Mouse (Mus musculus): ENCODE data around the gene Baiap2l2. TPM values are rescaled to one million over a fixed set of nuclear protein-coding genes. Genes with fewer than 3 reads are reported as not detected.

Baiap2l2 gene
- total RNA-seq, 2 experiments from 2014 or later, result 0.78 to 2.4 TPM

GRCm38 (mm10) chr15:79265384-79265783 is 20.0 kb downstream of the Baiap2l2 start:
- DNase-seq (ENCODE audit: low spot score), result no peak
- intact Hi-C loops (cut with DNase I), result no loop called here

DNA sequence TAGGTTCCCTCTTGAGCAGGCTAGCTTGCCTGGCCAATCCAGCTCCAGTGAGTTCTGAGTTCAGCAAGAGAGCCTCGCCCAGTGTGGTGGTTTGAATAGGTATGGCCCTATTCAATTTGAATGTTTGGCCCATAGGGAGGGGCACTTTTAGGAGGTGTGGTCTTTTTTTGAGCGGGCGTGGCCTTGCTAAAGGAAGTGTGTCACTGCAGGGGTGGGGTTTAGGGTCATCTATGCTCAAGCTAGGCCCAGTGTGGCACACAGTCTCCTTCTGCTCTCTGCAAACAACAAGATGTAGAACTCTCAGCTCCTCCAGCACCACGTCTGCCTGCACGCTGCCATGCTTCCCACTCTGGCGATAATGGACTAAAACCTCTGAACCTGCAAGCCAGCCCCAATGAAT is 21.6 kb downstream of the Baiap2l2 start:
- intact Hi-C loops (cut with DNase I), result no loop called here
- no peak for DNase-seq (ENCODE audit: low spot score)

DNA sequence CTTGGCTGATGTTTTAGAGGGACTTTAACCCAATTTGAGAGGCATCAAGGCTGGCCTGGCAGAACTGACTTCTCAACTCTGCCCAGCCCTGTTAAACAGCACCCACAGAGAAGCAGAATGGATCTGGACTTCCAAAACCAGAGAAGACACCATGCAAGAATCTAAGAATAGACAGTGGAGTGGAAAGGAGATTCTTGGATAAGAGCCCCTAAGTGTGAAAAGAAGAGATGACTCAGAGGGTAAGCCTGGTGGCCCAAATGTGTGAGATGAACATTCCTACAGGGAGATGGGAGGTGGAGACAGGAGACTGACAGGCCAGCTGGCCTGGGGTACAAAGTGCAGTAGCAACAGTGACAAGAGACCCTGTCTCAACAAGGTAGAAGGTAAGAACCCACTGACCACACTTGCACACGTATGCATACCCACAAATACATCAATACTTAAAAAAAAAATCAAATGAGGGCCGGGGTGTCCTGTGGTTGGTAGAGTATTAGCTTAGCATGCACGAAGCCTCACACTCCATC is 22.5 kb downstream of the Baiap2l2 start:
- no peak for DNase-seq (ENCODE audit: low spot score)
- intact Hi-C loops (cut with DNase I), result no loop called here

DNA sequence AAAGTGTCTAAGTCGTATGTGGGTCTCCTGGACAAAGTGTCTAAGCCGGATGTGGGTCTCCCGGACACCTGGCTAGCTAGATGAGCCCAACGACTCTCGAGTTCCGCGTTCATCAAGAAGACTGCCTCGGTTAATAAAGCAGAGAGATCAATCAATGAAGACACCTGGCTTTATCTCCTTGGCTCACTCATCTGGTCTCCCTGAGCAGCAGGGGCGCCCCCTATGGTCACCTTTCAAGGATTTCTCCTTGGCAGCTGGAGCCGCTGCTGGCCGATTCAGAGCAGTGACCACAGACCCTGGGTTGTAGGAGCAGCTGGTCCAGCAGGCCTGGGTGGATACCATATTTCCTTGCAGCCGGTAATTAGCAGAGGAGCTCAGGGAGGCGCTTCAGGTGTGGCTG is 23.0 kb downstream of the Baiap2l2 start:
- intact Hi-C loops (cut with DNase I), result no loop called here
- DNase-seq (ENCODE audit: low spot score), result no peak

DNA sequence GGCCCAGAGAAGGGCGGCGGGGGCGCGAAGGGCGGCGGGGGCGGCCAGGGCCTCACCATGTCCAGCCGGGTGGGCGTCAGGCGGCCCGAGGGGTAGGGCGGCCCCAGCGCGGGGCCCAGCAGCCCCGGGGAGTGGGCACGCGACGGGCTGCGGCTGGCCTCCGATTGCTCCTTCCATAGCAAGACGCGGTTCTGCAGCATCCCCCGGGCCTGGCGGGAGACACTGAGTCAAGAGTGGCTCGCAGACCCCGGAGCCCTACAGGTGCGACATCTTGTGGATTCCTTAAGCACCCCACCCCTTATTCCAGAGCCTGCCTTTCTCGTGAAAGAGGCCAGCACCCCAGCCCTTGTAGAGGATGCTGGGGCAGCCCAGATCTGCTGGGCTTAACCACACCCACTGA is 23.6 kb downstream of the Baiap2l2 start:
- intact Hi-C loops (cut with DNase I), result no loop called here
- DNase-seq (ENCODE audit: low spot score), result no peak

- intact Hi-C loops (cut with DNase I), result no loop called here
- no peak for DNase-seq (ENCODE audit: low spot score)
These were observed 24.1 kb downstream of the Baiap2l2 start for GRCm38 (mm10) chr15:79261095-79261725.

- intact Hi-C loops (cut with DNase I), result no loop called here
- no peak for DNase-seq (ENCODE audit: low spot score)
These were observed 26.8 kb downstream of the Baiap2l2 start for GRCm38 (mm10) chr15:79258521-79258920.

GRCm38 (mm10) chr15:79254661-79255060 is 30.7 kb downstream of the Baiap2l2 start, which contains the start of gene Slc16a8:
Gene Slc16a8, minus strand, starts transcription at chr15:79254761.
- intact Hi-C loops (cut with DNase I), result no loop called here

GRCm38 (mm10) chr15:79252580-79252979 is 32.8 kb downstream of the Baiap2l2 start:
- DNase-seq (ENCODE audit: low spot score), result no peak
- intact Hi-C loops (cut with DNase I), result no loop called here

More at GRCm38 (mm10) chr15:79254661-79255060, 30.7 kb downstream of the Baiap2l2 start, which contains the start of gene Slc16a8:
- no peak for DNase-seq (ENCODE audit: low spot score)

DNA sequence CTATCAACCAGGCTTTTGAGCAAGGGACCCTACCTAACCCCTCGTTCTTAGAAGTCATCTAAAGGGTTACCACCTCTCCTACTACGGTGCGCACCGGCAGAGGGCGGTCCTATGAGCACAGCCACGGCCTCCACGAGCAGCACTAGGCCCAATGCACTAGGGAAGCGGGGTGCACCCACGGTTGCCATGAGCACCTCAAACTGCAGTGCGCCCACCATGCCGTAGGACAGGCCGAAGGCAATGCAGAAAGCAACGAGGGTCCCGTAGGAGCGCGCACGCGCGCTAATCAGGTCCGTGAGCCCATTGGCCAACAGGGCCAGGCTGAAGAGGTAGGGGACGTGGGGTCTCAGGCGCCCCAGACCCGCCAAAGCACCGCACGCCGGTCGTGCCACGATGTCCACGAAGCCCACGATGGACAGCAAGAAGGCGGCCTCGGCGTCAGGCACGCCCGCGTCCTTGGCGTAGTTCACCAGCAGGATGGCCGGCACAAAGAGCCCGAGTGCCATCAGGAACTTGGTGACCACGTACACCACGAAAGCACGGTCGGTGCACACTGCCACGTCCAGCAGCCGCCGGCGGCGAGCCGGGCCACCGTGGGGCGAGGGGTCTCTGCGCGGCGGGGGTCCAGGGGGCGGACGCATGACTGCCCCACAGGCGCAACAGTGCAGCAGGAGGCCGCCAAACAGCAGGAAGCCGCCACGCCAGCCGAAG is 33.4 kb downstream of the Baiap2l2 start:
- no peak for DNase-seq (ENCODE audit: low spot score)
- intact Hi-C loops (cut with DNase I), result no loop called here

DNA sequence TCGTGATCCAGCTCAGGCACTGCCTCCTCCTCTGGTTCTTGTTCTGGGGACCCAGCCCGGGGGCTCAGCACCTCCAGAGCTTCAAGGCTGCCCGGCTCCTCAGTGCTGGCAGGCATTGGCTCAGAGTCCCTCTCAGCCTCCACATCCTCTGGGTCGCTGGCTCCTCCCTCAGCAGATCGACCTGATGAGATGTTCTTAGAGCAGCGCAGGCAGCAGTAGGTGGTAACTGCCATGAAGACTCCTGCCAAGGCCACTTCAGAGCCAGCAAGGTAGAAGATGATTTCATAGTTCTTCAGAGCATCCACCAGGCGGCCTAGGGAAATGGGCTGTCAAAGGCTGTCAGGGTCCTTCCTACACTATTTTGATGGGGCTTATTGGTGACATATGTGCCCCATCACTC is 34.2 kb downstream of the Baiap2l2 start:
- no peak for DNase-seq (ENCODE audit: low spot score)
- intact Hi-C loops (cut with DNase I), result no loop called here

GRCm38 (mm10) chr15:79250236-79250635 is 35.1 kb downstream of the Baiap2l2 start:
- intact Hi-C loops (cut with DNase I), result no loop called here
- no peak for DNase-seq (ENCODE audit: low spot score)

DNA sequence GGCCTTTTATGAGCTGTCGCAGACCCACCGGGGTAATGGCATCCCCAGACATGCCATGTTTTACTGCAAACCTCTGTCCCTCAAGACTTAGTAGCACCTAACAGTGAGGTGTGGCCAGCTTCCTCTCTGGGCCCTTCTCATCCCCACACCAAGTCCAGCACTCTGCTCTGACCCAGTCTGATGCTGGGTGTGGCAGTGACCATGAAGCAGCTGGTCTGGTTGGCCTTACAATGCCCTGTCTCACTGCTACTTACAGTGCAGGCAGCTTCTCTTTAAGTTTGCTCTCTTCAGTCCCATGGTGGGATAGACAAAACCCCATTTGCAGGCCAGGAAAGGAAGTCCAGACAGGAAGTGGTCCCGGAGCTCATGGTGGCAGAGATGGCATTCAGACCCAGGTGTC is 40.0 kb downstream of the Baiap2l2 start:
- no peak for DNase-seq (ENCODE audit: low spot score)
- intact Hi-C loops (cut with DNase I), result no loop called here

- intact Hi-C loops (cut with DNase I), result loop anchor here (5.0 kb wide), 2 partner anchors 88 to 133 kb away; no protein-coding TSS in a partner anchor
- no peak for DNase-seq (ENCODE audit: low spot score)
These were observed 41.1 kb downstream of the Baiap2l2 start for GRCm38 (mm10) chr15:79244071-79244893.

DNA sequence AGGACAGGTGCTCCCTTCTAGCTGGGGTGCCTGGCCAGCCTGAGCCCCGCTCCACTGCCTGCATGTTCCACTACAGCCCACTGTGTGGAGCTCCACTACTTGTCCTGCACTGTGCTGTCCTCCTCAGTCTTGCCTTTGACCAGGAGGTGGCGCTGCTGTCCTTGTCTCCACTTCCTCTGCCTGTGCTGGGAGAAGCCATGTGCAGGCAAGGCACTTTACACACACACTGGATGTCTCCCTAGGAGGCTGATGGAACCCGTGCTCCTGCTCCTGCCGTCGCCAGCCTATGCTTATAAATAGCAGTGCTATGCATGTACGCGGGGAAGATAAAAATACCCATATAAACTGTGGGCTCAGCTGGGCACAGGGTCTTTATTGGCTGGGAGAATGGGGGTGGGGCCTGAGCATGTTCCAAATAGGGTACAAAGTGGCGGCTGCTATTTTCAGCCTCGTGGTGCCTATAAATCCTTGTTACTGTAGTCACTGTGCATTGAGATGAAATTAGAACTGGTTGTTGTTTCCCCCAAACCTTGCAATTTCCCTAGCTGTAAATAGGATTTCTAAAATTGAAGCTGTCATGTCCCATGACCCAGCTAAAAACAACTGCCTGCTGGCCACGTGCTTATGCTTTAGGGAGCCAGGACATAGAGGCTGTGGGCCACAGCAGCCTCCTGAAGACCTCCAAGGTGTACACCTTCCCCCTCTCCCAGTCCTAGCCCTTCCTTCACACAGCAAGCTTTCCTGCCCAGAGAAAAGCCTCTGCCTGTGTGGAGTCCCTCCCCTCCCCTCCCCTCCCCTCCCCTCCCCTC is 41.9 kb downstream of the Baiap2l2 start:
- peak; percentile 87 for DNase-seq (ENCODE audit: low spot score)
- intact Hi-C loops (cut with DNase I), result loop anchor here (1.0 to 5.0 kb wide), 4 partner anchors 89 to 224 kb away; no protein-coding TSS in a partner anchor

DNA sequence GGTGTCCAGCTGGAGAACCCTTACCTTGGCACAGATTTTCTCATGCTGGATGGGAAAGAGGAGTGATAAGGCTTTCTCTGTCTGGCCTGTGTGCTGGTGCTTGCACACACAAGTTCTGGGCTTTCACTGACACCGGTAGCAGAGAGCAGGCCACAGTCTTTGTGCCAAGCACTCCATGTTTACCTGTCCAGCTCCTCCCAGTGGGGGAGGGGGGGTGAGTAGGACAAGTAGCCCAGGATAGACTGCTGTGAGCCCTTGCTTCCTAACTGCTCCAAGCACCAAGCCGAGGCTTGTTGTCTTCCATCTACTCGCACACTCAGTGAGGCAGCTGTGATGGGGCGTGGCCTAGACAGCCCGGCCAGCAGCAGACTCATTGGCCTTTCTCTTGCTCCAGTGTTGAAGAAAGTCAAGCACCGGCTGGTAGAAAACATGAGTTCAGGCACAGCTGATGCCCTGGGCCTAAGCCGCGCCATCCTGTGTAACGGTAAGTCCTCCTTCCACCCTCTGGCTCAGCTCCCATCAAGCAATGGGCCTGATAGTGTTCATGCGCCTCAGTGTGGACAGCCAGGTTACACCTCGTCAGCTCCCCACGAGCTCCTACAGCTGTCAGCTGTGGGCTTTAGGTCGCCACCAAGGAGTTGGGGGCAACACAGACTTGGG is 42.6 kb downstream of the Baiap2l2 start:
- intact Hi-C loops (cut with DNase I), result loop anchor here (1.0 to 5.0 kb wide), 4 partner anchors 90 to 225 kb away; no protein-coding TSS in a partner anchor
- DNase-seq (ENCODE audit: low spot score), result no peak

DNA sequence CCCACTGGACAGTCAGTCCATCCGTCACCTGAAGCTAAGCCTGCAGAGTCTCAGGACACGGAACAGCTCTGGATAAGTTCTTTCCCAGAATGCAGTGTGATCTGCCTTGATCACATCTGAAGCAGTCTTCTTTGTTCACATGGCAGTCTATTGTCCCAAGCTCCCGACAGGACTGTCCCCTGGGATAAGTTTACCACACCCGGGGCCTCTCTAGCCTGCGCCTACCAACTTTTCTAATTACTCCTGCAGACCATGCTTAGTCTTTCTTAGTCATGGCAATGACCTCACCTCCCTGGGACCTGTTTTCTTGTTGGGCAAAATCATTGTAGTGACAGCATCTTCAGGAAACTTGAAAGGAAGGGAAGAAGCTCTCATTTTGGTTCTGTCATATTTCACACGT is 47.3 kb downstream of the Baiap2l2 start:
- intact Hi-C loops (cut with DNase I), result no loop called here
- DNase-seq (ENCODE audit: low spot score), result no peak

DNA sequence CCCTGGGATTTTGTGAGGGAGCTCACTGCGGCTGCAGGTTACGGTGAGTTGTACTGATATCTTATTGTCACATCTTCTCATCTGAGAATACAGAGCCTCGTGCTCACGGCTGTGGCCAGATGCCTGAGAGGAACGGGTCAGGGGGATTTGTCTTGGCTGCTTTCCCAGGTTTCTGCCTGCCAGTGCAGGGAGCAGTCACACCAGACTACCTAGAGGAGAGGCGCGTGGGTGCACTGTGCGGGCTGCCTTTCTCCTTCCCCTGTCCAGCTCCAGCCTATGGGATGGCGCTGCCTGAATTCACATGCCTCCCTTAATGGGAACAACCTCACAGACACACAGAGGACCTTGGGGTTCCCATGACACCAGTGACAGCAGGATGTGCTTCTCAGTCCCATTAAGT is 50.1 kb downstream of the Baiap2l2 start:
- intact Hi-C loops (cut with DNase I), result no loop called here
- no peak for DNase-seq (ENCODE audit: low spot score)
